Mouse (Mus musculus): ENCODE data around the gene Nudt3. TPM values are rescaled to one million over a fixed set of nuclear protein-coding genes. Genes with fewer than 3 reads are reported as not detected.

Gene Nudt3
- total and polyA plus RNA-seq, 3 experiments: 54.4 to 69.2 (median 58.3) TPM

- Histone ChIP-seq H3K79me2 (replicated peaks; ENCODE audit: control insufficient read depth, extremely low read depth, insufficient read depth, poor library complexity, severe bottlenecking) (peaks cover 23% of the 10 kb centered on the region), H3K36me3 (replicated peaks in 1 of 2; ENCODE audit: control insufficient read depth in 1 of 2, insufficient read depth in 1 of 2, low read length in 1 of 2) (peaks cover 12 to 75% of the 10 kb centered on the region in 2 experiments), H3K9me3 (replicated peaks; ENCODE audit: low read length) (no peaks in the 10 kb centered on the region), H3K9ac (ENCODE audit: insufficient read depth, low read depth) (no peak overlapping the region), H3K4me1 (ENCODE audit: control insufficient read depth in 1 of 2, insufficient read depth in 2 of 2) (peaks cover 0 to 16% of the 10 kb centered on the region in 2 experiments; a peak in 2 of 4 replicates), H3K4me3 (replicated peaks in 1 of 3; ENCODE audit: low read depth in 2 of 3, low read length in 2 of 3, poor library complexity in 1 of 3) (no peak overlapping the region), H3K27ac (ENCODE audit: insufficient read depth, low read depth) (no peak overlapping the region), H3K4me2 (ENCODE audit: insufficient read depth, low read depth, poor library complexity, severe bottlenecking) (no peak overlapping the region), H3K27me3 (replicated peaks) (no peaks in the 10 kb centered on the region)
- dilution Hi-C loops (cut with MboI; ENCODE audit: extremely low pct_ligation_motif_present, extremely low pct_unique_long_range_greater_than_20kb, low sequenced_read_pairs) (no loop called here), in situ Hi-C loops (cut with MboI; ENCODE audit: low pct_ligation_motif_present, low pct_unique_long_range_greater_than_20kb, low sequenced_read_pairs) (no loop called here)
- TF ChIP-seq USF2 (conservative IDR thresholded peaks at IDR 0.05; ENCODE audit: low read depth, low read length) (no peak), POLR2AphosphoS2 (IDR thresholded peaks at IDR 0.05; ENCODE audit: low read depth, low read length) (no peak), ELF1 (IDR thresholded peaks at IDR 0.05; ENCODE audit: low read depth, low read length) (no peak), E2F4 (IDR thresholded peaks at IDR 0.05; ENCODE audit: insufficient replicate concordance, low read depth, low read length) (no peak), NRF1 (IDR thresholded peaks at IDR 0.05; ENCODE audit: low read depth, low read length) (no peak), ZMIZ1 (IDR thresholded peaks at IDR 0.05; ENCODE audit: low read depth, low read length) (no peak), CHD1 (IDR thresholded peaks at IDR 0.05; ENCODE audit: low read depth, low read length) (no peak), UBTF (IDR thresholded peaks at IDR 0.05; ENCODE audit: low read depth, low read length) (no peak), MAZ (IDR thresholded peaks at IDR 0.05; ENCODE audit: low read depth, low read length) (no peak), NELFE (IDR thresholded peaks at IDR 0.05; ENCODE audit: low read depth, low read length) (no peak), POLR2A (IDR thresholded peaks at IDR 0.05; ENCODE audit: low read depth, low read length) (no peak), KAT2A (IDR thresholded peaks at IDR 0.05; ENCODE audit: insufficient replicate concordance, low read length) (no peak)
- no peak for DNase-seq (ENCODE audit: extremely low read depth)
These were observed 11.3 kb downstream of the Nudt3 start for GRCm38 (mm10) chr17:27611994-27612393.

DNA sequence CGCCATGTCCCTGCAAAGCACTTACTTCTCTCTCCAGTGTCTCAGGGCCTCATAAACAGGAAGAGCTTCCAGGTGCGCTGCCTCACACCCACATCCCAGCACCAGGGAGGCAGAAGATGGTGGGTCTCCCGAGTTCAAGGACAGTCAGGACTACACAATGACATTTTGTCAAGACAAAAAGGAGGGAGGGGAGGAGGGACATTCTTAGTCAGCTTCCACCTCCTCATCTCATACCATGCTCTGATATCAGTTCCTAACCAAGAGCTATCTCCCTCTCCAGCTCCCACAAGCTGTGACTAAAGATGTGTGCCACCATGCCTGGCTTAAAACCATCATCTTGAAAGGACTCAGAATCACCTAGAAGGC, 11.8 kb downstream of the Nudt3 start:
- Histone ChIP-seq H3K4me1 (ENCODE audit: control insufficient read depth in 1 of 2, insufficient read depth in 2 of 2) (peaks cover 0 to 16% of the 10 kb centered on the region in 2 experiments; a peak in 2 of 4 replicates), H3K27me3 (replicated peaks) (no peaks in the 10 kb centered on the region), H3K36me3 (replicated peaks in 1 of 2; ENCODE audit: control insufficient read depth in 1 of 2, insufficient read depth in 1 of 2, low read length in 1 of 2) (peaks cover 9 to 73% of the 10 kb centered on the region in 2 experiments), H3K4me2 (ENCODE audit: insufficient read depth, low read depth, poor library complexity, severe bottlenecking) (no peak overlapping the region), H3K9me3 (replicated peaks; ENCODE audit: low read length) (no peaks in the 10 kb centered on the region), H3K27ac (ENCODE audit: insufficient read depth, low read depth) (no peak overlapping the region), H3K4me3 (replicated peaks in 1 of 3; ENCODE audit: low read depth in 2 of 3, low read length in 2 of 3, poor library complexity in 1 of 3) (no peak overlapping the region), H3K9ac (ENCODE audit: insufficient read depth, low read depth) (no peak overlapping the region), H3K79me2 (replicated peaks; ENCODE audit: control insufficient read depth, extremely low read depth, insufficient read depth, poor library complexity, severe bottlenecking) (peaks cover 21% of the 10 kb centered on the region)
- dilution Hi-C loops (cut with MboI; ENCODE audit: extremely low pct_ligation_motif_present, extremely low pct_unique_long_range_greater_than_20kb, low sequenced_read_pairs) (no loop called here), in situ Hi-C loops (cut with MboI; ENCODE audit: low pct_ligation_motif_present, low pct_unique_long_range_greater_than_20kb, low sequenced_read_pairs) (no loop called here)
- TF ChIP-seq IRF4 (IDR thresholded peaks at IDR 0.05; ENCODE audit: low read depth, low read length) (no peak), RCOR1 (conservative IDR thresholded peaks at IDR 0.05; ENCODE audit: low read depth, low read length) (no peak), USF1 (IDR thresholded peaks at IDR 0.05; ENCODE audit: low read depth, low read length) (no peak), CHD2 (IDR thresholded peaks at IDR 0.05; ENCODE audit: low read length) (no peak), ETS1 (conservative IDR thresholded peaks at IDR 0.05; ENCODE audit: low read depth, low read length) (no peak), TBP (conservative IDR thresholded peaks at IDR 0.05; ENCODE audit: low read depth, low read length) (no peak), RAD21 (IDR thresholded peaks at IDR 0.05; ENCODE audit: low read depth, low read length) (no peak), NELFE (IDR thresholded peaks at IDR 0.05; ENCODE audit: low read depth, low read length) (no peak), NRF1 (IDR thresholded peaks at IDR 0.05; ENCODE audit: low read depth, low read length) (no peak), ZNF384 (IDR thresholded peaks at IDR 0.05; ENCODE audit: low read depth, low read length) (no peak), E2F4 (IDR thresholded peaks at IDR 0.05; ENCODE audit: insufficient replicate concordance, low read depth, low read length) (no peak), MAZ (IDR thresholded peaks at IDR 0.05; ENCODE audit: low read depth, low read length) (no peak), ELF1 (IDR thresholded peaks at IDR 0.05; ENCODE audit: low read depth, low read length) (no peak)
- DNase-seq (ENCODE audit: extremely low read depth): no peak
